Mouse (Mus musculus) NIH3T3 (cell line): ENCODE results near the gene Cpa1.

Source experiments
- DNase-seq: peaks from one replicate; pipeline ENCODE4 v3.0.0-alpha.2; 2012; ENCODE audit warnings: low read depth

Cpa1 gene

DNA sequence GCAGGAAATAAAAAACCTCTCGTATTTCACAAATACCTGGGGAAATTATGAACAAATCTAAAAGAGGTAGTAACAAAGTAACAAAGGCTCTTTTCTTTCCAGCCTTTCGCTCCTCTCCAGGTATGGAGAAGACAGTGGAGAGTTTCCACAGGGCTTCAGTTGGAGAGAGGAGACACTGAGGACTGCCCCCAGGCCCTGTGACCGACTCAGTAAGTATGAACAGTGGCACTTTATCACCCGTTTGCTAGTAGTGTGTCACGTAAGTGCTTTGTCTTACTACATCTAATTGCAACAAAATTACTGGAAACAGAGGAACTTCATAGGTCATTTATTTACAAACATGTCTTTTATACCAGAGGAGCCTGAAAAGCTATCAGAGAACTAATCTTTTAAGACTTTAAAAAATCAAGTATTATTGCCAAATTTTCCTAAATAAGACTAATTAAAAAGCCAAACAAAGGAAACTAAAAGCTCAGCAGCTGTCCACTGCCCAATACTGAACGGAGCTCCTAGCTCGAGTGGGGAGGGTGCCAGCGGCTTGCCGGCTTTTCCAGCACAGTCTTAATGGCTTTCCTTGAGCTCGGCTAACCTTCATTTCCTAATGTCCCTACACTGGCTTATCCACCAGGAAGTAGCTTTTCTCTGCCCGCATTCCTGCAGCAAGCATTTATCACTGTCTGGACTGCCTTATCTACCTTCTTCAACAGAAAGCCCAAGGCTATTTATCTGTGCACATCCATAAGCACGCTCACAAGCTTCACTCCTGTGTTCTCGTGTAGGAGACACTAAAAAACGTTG lies 34.9 kb downstream of the Cpa1 start:
- DNase-seq: no peak

- DNase-seq: no peak
Observed at GRCm38 (mm10) chr6:30674714-30675280, 35.8 kb downstream of the Cpa1 start.

GRCm38 (mm10) chr6:30675281-30675771 lies 36.3 kb downstream of the Cpa1 start:
- DNase-seq: no peak

GRCm38 (mm10) chr6:30676506-30676905 lies 37.5 kb downstream of the Cpa1 start:
- no peak for DNase-seq

DNA sequence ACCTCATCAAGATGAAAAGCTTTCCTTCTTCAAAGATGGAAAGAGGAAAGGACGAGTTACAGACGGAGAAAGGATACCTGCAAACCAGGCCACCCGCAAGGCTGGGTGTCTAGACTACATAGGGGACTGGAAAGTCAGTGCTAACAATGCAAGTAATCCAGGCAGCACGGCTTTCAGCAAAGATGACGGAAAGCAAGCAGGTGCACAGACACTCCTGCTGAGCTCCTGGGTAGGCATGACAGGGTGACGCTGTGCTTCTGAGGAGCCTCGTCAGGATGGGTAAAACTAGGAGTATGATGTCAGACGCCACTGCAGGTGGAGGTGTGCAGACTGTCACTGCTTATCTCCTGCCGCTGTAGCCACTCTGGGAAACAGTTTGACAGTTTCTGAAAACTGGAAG lies 38.6 kb downstream of the Cpa1 start:
- DNase-seq: no peak

- DNase-seq: no peak
Observed at GRCm38 (mm10) chr6:30678482-30678881, 39.5 kb downstream of the Cpa1 start.

DNA sequence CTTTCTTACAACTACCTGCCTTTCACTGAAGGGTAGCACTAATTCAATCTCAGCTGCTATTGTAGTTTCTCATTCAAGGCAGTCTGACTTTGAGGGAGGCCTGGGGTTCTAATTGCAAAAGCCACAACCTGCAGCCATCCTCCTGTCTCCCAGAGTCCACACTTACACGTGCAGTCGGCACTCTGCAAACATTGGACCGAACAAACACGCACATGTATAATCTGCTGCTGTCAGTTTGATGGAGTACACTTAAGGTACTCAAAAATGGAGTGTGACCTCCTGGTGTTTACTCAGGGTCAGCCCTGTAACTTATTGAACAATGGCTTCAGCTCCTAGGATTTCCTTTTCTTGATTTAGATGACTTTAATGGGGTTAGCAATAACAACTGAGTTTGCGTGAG lies 40.5 kb downstream of the Cpa1 start:
- DNase-seq: no peak

GRCm38 (mm10) chr6:30680442-30680841 lies 41.4 kb downstream of the Cpa1 start:
- no peak for DNase-seq

GRCm38 (mm10) chr6:30681935-30682900 lies 43.2 kb downstream of the Cpa1 start:
- DNase-seq: peak; percentile 55

GRCm38 (mm10) chr6:30684570-30684969 lies 45.6 kb downstream of the Cpa1 start:
- DNase-seq: no peak

GRCm38 (mm10) chr6:30687198-30687597 lies 48.2 kb downstream of the Cpa1 start:
- DNase-seq: peak; percentile 36

DNA sequence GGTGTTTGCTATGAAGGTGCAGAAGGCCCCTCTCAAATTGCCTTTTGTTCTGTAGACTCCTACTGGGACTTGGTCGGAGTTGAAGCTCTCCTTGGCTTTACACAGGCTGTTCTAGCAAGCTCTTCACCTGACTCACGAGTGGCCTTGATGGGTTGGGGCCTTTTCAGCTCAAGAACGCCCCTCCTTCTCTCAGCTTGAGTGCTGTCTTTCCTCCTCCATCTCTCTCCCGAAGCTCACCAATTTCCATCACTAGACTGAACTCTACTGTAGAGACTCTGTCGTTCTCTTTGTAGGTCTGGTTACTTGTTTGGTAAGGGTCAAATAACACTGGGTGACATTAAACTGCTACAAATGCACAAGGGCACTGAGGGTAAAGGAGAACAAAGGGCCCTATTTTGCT lies 53.8 kb downstream of the Cpa1 start:
- DNase-seq: peak; percentile 55

DNA sequence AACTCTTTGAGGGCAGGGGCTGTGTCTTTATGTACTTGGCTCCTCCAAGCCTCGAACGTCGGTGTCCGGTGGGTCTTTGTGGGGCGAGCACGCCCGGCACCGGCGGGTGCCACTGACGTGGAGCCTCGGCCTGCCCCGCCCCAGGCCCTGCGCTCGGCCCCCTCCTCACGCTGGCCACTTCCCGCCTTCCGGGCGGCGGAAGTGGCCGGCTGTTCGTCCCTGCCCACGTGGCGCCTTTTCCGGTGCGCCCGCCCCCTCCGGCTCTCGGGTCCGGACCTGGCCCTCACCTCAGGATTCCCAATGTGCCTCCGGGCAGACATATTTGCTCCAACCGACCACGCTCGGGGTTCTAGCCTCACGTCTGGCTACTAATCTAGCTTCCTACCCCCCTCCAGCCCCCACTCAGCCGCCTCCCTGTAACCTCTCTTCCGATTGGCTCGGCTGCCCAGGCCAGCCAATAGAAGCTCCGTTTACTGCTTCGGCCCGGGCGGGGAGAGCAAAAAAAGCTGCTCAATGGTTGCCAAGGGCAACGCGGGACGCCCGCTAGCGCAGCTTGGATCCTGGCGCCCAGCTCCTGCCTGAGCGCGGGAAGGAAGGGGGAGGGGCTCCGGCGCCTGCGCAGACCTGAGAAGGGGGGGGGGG lies 54.5 kb downstream of the Cpa1 start, which contains the start of gene Cep41:
Gene Cep41, minus strand, starts transcription at position 400 of the 642 bp plus-strand sequence.
- DNase-seq: peak; percentile 99

DNA sequence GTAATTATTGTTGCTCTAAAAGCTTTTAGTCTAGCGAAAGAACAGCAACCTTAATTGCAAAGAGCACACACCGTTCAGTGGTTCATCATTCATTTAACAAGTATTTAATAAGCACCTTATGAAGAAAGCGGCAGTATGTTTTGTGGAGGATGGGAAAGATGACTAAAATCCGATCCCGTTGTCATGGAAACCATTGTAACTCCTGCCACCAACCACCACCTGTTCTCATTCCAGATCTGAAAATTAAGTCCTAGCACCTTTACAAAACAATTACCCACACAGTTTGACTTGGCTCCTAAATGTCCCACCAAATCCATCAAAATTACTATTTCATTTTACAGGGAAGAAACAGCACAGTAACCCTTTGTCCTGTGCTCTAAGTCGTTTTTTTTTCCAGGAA lies 55.2 kb downstream of the Cpa1 start:
- no peak for DNase-seq
